Mouse (Mus musculus) megakaryocyte, embryonic 14.5 days (primary cell): Measurements from ENCODE around the gene Hist1h2ae.

Experiments
- FLI1 ChIP-seq: IDR thresholded peaks from 2 replicates; pipeline ENCODE4 v1.6.1; 2012; ENCODE audit warnings: low read length, inconsistent platforms, mixed read lengths
- GATA1 ChIP-seq: IDR thresholded peaks from 3 replicates; pipeline ENCODE4 v1.6.1; 2012; ENCODE audit warnings: mixed read lengths, low read length, inconsistent platforms, borderline replicate concordance

GRCm38 (mm10) chr13:23536076-23536822 lies 34.8 kb downstream of the Hist1h2ae start:
- TF ChIP-seq FLI1 (no peak), GATA1 (no peak)
